Mouse (Mus musculus) lung, embryonic 16.5 days (tissue): ENCODE results near the gene Zfp646. TPM values are rescaled to one million over a fixed set of nuclear protein-coding genes. Genes with fewer than 3 reads are reported as not detected.
"Not testable (repeated sequence)": the region's sequence is repeated elsewhere in the genome, so short reads cannot be mapped to it uniquely, and the experiment has no call there.

Source experiments
- ATAC-seq: fragments of 200-750 bp; cut with Nextera tagmentation; 2 replicates; pipeline ENCODE4 v1.8.0; 2017; ENCODE audit warnings: low read depth, mild to moderate bottlenecking, moderate library complexity
- H3K27ac ChIP-seq: fragments of 300-500 bp; sonication (generic); 2 replicates; pipeline ENCODE4 v1.5.1; 2014; ENCODE audit warnings: mild to moderate bottlenecking, control low read depth, low read length
- H3K27me3 ChIP-seq: fragments of 300-500 bp; sonication (generic); 2 replicates; pipeline ENCODE4 v1.6.1; 2014; ENCODE audit warnings: low read depth, low read length, mixed read lengths; ENCODE audit not compliant: control insufficient read depth, insufficient read depth
- H3K36me3 ChIP-seq: fragments of 300-500 bp; sonication (generic); 2 replicates; pipeline ENCODE4 v1.6.1; 2014; ENCODE audit warnings: low read length; ENCODE audit not compliant: control insufficient read depth, insufficient read depth
- H3K4me1 ChIP-seq: fragments of 300-500 bp; sonication (generic); replicated peaks from 2 replicates; pipeline ENCODE4 v1.6.1; 2014; ENCODE audit warnings: low read length, mixed read lengths; ENCODE audit not compliant: control insufficient read depth, insufficient read depth
- H3K4me2 ChIP-seq: fragments of 300-500 bp; sonication (generic); 2 replicates; pipeline ENCODE4 v1.6.1; 2014; ENCODE audit warnings: low read depth, low read length, control low read depth
- H3K4me3 ChIP-seq: fragments of 300-500 bp; sonication (generic); 2 replicates; pipeline ENCODE4 v1.5.1; 2014; ENCODE audit warnings: mild to moderate bottlenecking, low read length, control low read depth
- H3K9ac ChIP-seq: fragments of 300-500 bp; sonication (generic); 2 replicates; pipeline ENCODE4 v1.6.1; 2014; ENCODE audit warnings: low read length, control low read depth
- H3K9me3 ChIP-seq: fragments of 300-500 bp; sonication (generic); 2 replicates; pipeline ENCODE4 v1.6.1; 2016; ENCODE audit warnings: low read length; ENCODE audit not compliant: control insufficient read depth
- WGBS: fragments of 180-500 bp; shearing (Covaris S2); extraction: QIAGEN DNeasy Blood & Tissue Kit; methylation state at CpG from one replicate; pipeline ENCODE4 v1.1.7; 2014; 5-methylcytosine and 5-hydroxymethylcytosine counted together
- polyA plus RNA-seq: library from polyadenylated mRNA; unstranded; fragments of >200 nt; fragmentation: Nextera tagmentation; extraction: Ambion mirVana; gene quantifications from 2 replicates; pipeline ENCODE4 v1.2.1, GENCODE M21; 2015

The Zfp646 gene
- polyA plus RNA-seq, 1 experiment from 2014 or later = 11.2 TPM

DNA sequence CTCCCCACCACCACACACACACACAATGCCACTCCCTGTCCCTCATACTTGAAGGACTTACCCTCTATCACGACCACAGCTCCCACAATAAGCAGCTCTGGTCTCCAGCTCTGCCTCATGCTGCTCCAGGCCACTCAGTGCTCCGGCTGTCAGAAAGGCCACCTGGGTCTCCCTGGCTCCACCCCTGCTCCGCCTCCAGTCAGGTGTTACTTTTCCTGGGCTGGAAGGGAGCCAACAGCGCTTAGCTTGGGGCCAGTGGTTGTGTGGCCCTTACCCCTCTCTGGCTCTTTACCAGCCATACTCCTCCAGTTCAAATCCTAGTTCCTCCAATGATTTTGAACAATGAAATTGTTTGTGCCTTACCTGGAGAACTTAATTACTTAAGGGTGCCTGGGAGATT lies 14.8 kb downstream of the Zfp646 start, which contains the start of gene Prss53:
TSS of gene Prss53 (minus strand) at position 173 of the 400 bp plus-strand sequence.
- 17% methylated on average over 4 of the region's 4 CpGs for WGBS
- Histone ChIP-seq H3K9me3 (no peaks in the 10 kb centered on the region), H3K4me3 (no peak within 1 kb of the TSS), H3K4me2 (no peak within 1 kb of the TSS), H3K27me3 (no peaks in the 10 kb centered on the region), H3K36me3 (peaks cover 28% of the 10 kb centered on the region), H3K4me1 (peaks cover 8% of the 10 kb centered on the region), H3K27ac (no peak within 1 kb of the TSS), H3K9ac (no peak within 1 kb of the TSS)
- ATAC-seq = no peak

DNA sequence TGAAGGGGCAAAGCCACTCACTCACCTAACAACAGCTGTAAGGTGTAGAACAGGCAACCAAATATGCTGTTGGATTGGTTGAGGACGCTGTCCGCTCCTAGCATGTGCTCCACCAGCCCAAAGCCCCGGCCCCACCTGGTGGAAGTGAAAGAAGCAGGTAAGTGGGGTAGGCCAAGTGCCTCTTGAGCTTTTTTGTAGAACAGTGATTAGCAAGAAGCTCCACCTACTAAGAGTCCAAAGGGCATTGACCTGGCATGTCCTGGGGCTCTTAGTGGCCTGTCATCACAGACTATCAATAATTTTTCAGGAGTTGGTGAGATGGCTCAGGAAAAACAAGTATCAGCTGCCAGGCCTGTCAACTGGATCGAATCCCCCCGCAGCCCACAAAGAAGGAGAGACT lies 18.5 kb downstream of the Zfp646 start:
- no peak for ATAC-seq
- 53% methylated on average over 5 of the region's 5 CpGs for WGBS
- H3K9ac ChIP-seq = peak overlapping the region; percentile 69

DNA sequence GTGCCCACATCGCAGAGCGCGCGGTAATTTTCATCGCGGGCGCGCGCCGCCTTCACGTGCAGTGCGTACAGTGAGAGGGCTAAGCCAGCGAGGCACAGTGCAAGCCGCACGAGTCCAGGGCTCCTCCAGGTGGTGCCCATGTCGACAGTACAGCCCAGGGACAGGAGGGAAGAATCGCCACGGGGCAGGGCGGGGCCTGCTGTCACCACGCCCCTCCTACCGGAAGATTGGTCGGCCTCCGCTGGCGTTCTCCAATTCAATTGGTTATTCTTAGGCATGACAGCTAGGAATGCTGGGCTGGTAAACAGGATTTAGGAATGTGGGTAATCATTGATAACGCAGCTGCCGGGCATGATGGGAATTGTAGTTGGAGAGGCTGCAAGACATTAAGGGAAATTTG lies 19.4 kb downstream of the Zfp646 start, which contains the start of the genes Gm21974 and Vkorc1:
TSS of gene Gm21974 (minus strand) at position 13 of the 400 bp plus-strand sequence.
TSS of gene Vkorc1 (minus strand) at position 176 of the 400 bp plus-strand sequence.
- H3K36me3 ChIP-seq = no peaks in the 10 kb centered on the region; the same call in 1 of the 2 replicates
- peak within 1 kb of the TSS; percentile 92 for H3K4me2 ChIP-seq
- H3K9ac ChIP-seq = peak within 1 kb of the TSS; percentile 69
- no peaks in the 10 kb centered on the region for H3K9me3 ChIP-seq
- H3K27ac ChIP-seq = peak within 1 kb of the TSS; percentile 79
- peak; percentile 99 for ATAC-seq
- H3K4me1 ChIP-seq = peaks cover 8% of the 10 kb centered on the region
- no peaks in the 10 kb centered on the region for H3K27me3 ChIP-seq
- peak within 1 kb of the TSS; percentile 61 for H3K4me3 ChIP-seq
- under 1% methylated on average over 26 of the region's 26 CpGs for WGBS

More for the DNA sequence above, 18.5 kb downstream of the Zfp646 start:
- H3K4me1 ChIP-seq = peaks cover 8% of the 10 kb centered on the region
- H3K36me3 ChIP-seq = peaks cover 3% of the 10 kb centered on the region; the same call in 1 of the 2 replicates
- H3K9me3 ChIP-seq = no peaks in the 10 kb centered on the region
- peak overlapping the region; percentile 92 for H3K4me2 ChIP-seq
- no peaks in the 10 kb centered on the region for H3K27me3 ChIP-seq
- peak overlapping the region; percentile 61 for H3K4me3 ChIP-seq
- no peak overlapping the region; the same call in 1 of the 2 replicates for H3K27ac ChIP-seq

- not testable (repeated sequence) for H3K27me3 ChIP-seq, H3K4me1 ChIP-seq, H3K27ac ChIP-seq, H3K36me3 ChIP-seq, H3K9me3 ChIP-seq
- Histone ChIP-seq H3K9ac (peak overlapping the region; percentile 36; the same call in 1 of the 2 replicates), H3K4me3 (peak overlapping the region; percentile 61; the same call in 1 of the 2 replicates), H3K4me2 (peak overlapping the region; percentile 92; the same call in 1 of the 2 replicates)
- ATAC-seq = peak; percentile 10; the same call in 1 of the 2 replicates
- WGBS = 68% methylated on average over 7 of the region's 7 CpGs
Observed at GRCm38 (mm10) chr7:127895891-127896290, 19.9 kb downstream of the Zfp646 start.

GRCm38 (mm10) chr7:127896384-127896783 lies 20.4 kb downstream of the Zfp646 start:
- Histone ChIP-seq H3K9me3 (no peaks in the 10 kb centered on the region), H3K4me2 (no peak overlapping the region), H3K4me3 (no peak overlapping the region), H3K36me3 (no peaks in the 10 kb centered on the region; the same call in 1 of the 2 replicates), H3K4me1 (peaks cover 8% of the 10 kb centered on the region), H3K9ac (no peak overlapping the region), H3K27me3 (no peaks in the 10 kb centered on the region), H3K27ac (no peak overlapping the region)
- ATAC-seq = no peak
- 61% methylated on average over 13 of the region's 13 CpGs for WGBS

GRCm38 (mm10) chr7:127897542-127897941 lies 21.5 kb downstream of the Zfp646 start:
- H3K27ac ChIP-seq = no peak overlapping the region
- no peaks in the 10 kb centered on the region for H3K9me3 ChIP-seq
- peaks cover 8% of the 10 kb centered on the region for H3K4me1 ChIP-seq
- 81% methylated on average over 7 of the region's 7 CpGs for WGBS
- H3K27me3 ChIP-seq = no peaks in the 10 kb centered on the region
- H3K4me2 ChIP-seq = no peak overlapping the region
- no peak overlapping the region for H3K4me3 ChIP-seq
- H3K36me3 ChIP-seq = no peaks in the 10 kb centered on the region
- ATAC-seq = no peak
- H3K9ac ChIP-seq = no peak overlapping the region

DNA sequence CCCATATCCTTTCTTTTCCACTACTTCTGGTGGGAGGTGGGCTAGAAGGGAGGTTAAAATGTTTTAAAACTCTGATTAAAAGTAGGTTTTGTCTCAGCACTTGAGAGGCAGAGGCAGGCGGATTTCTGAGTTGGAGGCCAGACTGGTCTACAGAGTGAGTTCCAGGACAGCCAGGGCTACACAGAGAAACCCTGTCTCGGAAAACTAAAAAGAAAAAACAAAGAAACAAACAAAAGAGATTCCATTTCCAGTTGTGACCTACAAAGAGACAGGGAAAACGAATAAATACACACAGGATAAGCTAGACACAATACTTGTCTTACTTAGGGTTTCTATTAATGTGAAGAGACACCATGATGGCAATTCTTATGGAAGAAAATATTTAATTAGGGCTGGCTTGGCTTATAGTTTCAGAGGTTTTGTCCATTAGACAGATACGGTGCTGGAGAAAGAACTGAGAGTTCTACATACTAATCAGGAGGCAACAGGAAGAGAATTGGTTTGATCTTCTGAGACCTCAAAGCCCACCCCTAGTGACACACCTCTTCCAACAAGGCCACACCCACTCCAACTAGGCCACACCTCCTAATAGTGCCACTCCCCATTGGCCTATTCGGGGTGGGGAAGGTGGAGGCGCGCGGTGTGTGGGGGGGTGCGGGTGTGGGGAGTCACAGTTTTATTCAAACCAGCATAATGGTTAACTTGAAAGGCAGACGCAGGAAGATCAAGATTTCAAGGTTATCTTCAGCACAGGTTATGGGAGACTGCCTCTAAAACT lies 22.3 kb downstream of the Zfp646 start:
- Histone ChIP-seq H3K9ac (no peak overlapping the region), H3K27ac (no peak overlapping the region), H3K4me3 (no peak overlapping the region), H3K9me3 (no peaks in the 10 kb centered on the region), H3K4me2 (no peak overlapping the region), H3K4me1 (peaks cover 8% of the 10 kb centered on the region), H3K36me3 (no peaks in the 10 kb centered on the region), H3K27me3 (no peaks in the 10 kb centered on the region)
- WGBS = 34% methylated on average over 10 of the region's 10 CpGs
- ATAC-seq = no peak

GRCm38 (mm10) chr7:127899997-127900396 lies 24.0 kb downstream of the Zfp646 start:
- no peaks in the 10 kb centered on the region for H3K27me3 ChIP-seq
- H3K4me1 ChIP-seq = peaks cover 5% of the 10 kb centered on the region
- ATAC-seq = no peak
- no peak overlapping the region for H3K9ac ChIP-seq
- WGBS = 19% methylated on average over 7 of the region's 7 CpGs
- H3K9me3 ChIP-seq = no peaks in the 10 kb centered on the region
- no peak overlapping the region for H3K27ac ChIP-seq
- H3K36me3 ChIP-seq = no peaks in the 10 kb centered on the region
- H3K4me3 ChIP-seq = no peak overlapping the region
- H3K4me2 ChIP-seq = no peak overlapping the region

DNA sequence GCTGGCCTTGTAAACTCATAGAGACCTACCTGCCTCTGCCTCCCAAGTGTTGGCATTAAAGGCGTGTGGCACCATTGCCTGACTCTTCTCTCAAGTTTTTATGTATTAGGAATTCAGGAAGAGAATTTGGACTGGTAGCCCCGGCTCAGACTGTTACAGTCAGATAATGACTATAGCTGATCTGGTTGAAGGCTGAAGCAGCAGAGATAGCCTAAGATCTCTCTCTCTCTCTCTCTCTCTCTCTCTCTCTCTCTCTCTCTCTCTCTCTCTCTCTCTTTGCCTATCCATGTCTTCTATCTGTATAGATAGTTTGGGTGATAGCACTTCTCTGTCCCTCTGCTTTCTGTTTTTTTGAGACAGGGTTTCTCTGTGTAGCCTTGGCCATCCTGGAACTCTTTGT lies 25.8 kb downstream of the Zfp646 start:
- Histone ChIP-seq H3K4me2 (no peak overlapping the region), H3K36me3 (peaks cover 16% of the 10 kb centered on the region; the same call in 1 of the 2 replicates), H3K4me1 (peaks cover 9% of the 10 kb centered on the region), H3K27me3 (no peaks in the 10 kb centered on the region), H3K4me3 (no peak overlapping the region), H3K27ac (no peak overlapping the region), H3K9me3 (no peaks in the 10 kb centered on the region), H3K9ac (no peak overlapping the region)
- 68% methylated on average over 2 of the region's 2 CpGs for WGBS
- no peak for ATAC-seq
